Mouse (Mus musculus) liver, embryonic 14.5 days (tissue): Measurements from ENCODE around the gene Psmb7.

Experiments used
- CTCF ChIP-seq: IDR thresholded peaks from 2 replicates; pipeline ENCODE4 v1.5.1; 2016; ENCODE audit warnings: antibody characterized with exemption, low read depth, control low read depth
- EP300 ChIP-seq: IDR thresholded peaks from 2 replicates; pipeline ENCODE4 v1.6.1; 2016; ENCODE audit warnings: antibody characterized with exemption, low read depth

GRCm38 (mm10) chr2:38647661-38648060, 3.8 kb upstream of the Psmb7 start:
- TF ChIP-seq CTCF: no peak
- TF ChIP-seq EP300: no peak
